18 mouse cellular contexts compared by ENCODE assay signal in genomic region chrX:121270071-121270470, GRCm38 (mm10).
DNase-seq lines count a peak whose midpoint lies in the region; ATAC-seq and TF ChIP-seq lines count a peak whose summit lies in the region.
"Had no signal": no experiment of that assay in that cellular context is flagged by ENCODE, and none has a peak within 500 bp of the region (broad histone marks: within the 10 kb centered on the region; RNA-seq: fewer than 3 reads in every experiment).

No protein-coding gene starts in this region.

- H3K9me3 ChIP-seq in hindbrain, embryonic 11.5 days (ENCODE audit: control insufficient read depth, low read length), result no peaks in the 10 kb centered on the region
- no peaks in the 10 kb centered on the region for H3K9me3 ChIP-seq in hindbrain, embryonic 16.5 days (ENCODE audit: control insufficient read depth, low read length)
- H3K9me3 ChIP-seq in midbrain, postnatal 0 days (ENCODE audit: low read length), result no peaks in the 10 kb centered on the region; the same call in 1 of the 2 replicates
- no peaks in the 10 kb centered on the region for H3K9me3 ChIP-seq in midbrain, embryonic 11.5 days (ENCODE audit: control insufficient read depth, low read length)
- H3K9me3 ChIP-seq: embryonic facial prominence, embryonic 13.5 days; heart, embryonic 15.5 days; limb, embryonic 15.5 days; lung, embryonic 15.5 days had no signal

- TF ChIP-seq CTCF in midbrain, postnatal 0 days (IDR thresholded peaks at IDR 0.05), result no peak

- no peak overlapping the region for H3K4me2 ChIP-seq in hindbrain, embryonic 11.5 days (replicated peaks; ENCODE audit: low read depth, low read length)
- H3K4me2 ChIP-seq in hindbrain, embryonic 16.5 days (ENCODE audit: low read length), result no peak overlapping the region
- H3K4me2 ChIP-seq in midbrain, postnatal 0 days (ENCODE audit: low read depth, low read length, poor library complexity, severe bottlenecking), result no peak overlapping the region
- no peak overlapping the region for H3K4me2 ChIP-seq in midbrain, embryonic 11.5 days
- H3K4me2 ChIP-seq: embryonic facial prominence, embryonic 13.5 days; heart, embryonic 15.5 days; hindbrain, embryonic 14.5 days; limb, embryonic 15.5 days; lung, embryonic 15.5 days had no signal

- no peak for ATAC-seq in hindbrain, embryonic 11.5 days (ENCODE audit: low FRiP score)
- ATAC-seq in hindbrain, embryonic 16.5 days, result no peak
- ATAC-seq in midbrain, postnatal 0 days (ENCODE audit: low FRiP score), result no peak
- ATAC-seq in midbrain, embryonic 11.5 days (ENCODE audit: low FRiP score), result no peak

- no peaks in the 10 kb centered on the region for H3K27me3 ChIP-seq in hindbrain, embryonic 11.5 days (ENCODE audit: control insufficient read depth, insufficient read depth, low read length)
- no peaks in the 10 kb centered on the region for H3K27me3 ChIP-seq in hindbrain, embryonic 16.5 days (replicated peaks; ENCODE audit: control insufficient read depth, insufficient read depth, low read length)
- H3K27me3 ChIP-seq in midbrain, postnatal 0 days (ENCODE audit: insufficient read depth, low read length), result no peaks in the 10 kb centered on the region
- H3K27me3 ChIP-seq in midbrain, embryonic 11.5 days (ENCODE audit: control insufficient read depth, insufficient read depth, low read length), result no peaks in the 10 kb centered on the region
- H3K27me3 ChIP-seq: CH12.LX; embryonic facial prominence, embryonic 13.5 days; heart, embryonic 15.5 days; limb, embryonic 15.5 days; lung, embryonic 15.5 days had no signal

- no peak overlapping the region for H3K9ac ChIP-seq in hindbrain, embryonic 11.5 days (ENCODE audit: low read depth, low read length)
- H3K9ac ChIP-seq in hindbrain, embryonic 16.5 days (ENCODE audit: low read depth, low read length), result no peak overlapping the region
- H3K9ac ChIP-seq in midbrain, postnatal 0 days (replicated peaks; ENCODE audit: low read length, poor library complexity, severe bottlenecking), result no peak overlapping the region
- no peak overlapping the region for H3K9ac ChIP-seq in midbrain, embryonic 11.5 days (ENCODE audit: low read length)
- H3K9ac ChIP-seq: embryonic facial prominence, embryonic 13.5 days; heart, embryonic 15.5 days; hindbrain, embryonic 14.5 days; limb, embryonic 15.5 days; lung, embryonic 15.5 days had no signal

- no peaks in the 10 kb centered on the region for H3K36me3 ChIP-seq in hindbrain, embryonic 11.5 days (ENCODE audit: control insufficient read depth, insufficient read depth, low read length)
- no peaks in the 10 kb centered on the region for H3K36me3 ChIP-seq in hindbrain, embryonic 16.5 days (ENCODE audit: control insufficient read depth, insufficient read depth, low read length)
- H3K36me3 ChIP-seq in midbrain, postnatal 0 days (ENCODE audit: insufficient read depth, low read length), result no peaks in the 10 kb centered on the region
- no peaks in the 10 kb centered on the region for H3K36me3 ChIP-seq in midbrain, embryonic 11.5 days (ENCODE audit: control insufficient read depth, insufficient read depth, low read length)
- H3K36me3 ChIP-seq: embryonic facial prominence, embryonic 13.5 days; heart, embryonic 15.5 days; limb, embryonic 15.5 days; lung, embryonic 15.5 days had no signal

- no peak overlapping the region for H3K27ac ChIP-seq in hindbrain, embryonic 11.5 days (ENCODE audit: low read depth, low read length)
- H3K27ac ChIP-seq in hindbrain, embryonic 16.5 days (ENCODE audit: low read depth, low read length), result no peak overlapping the region
- H3K27ac ChIP-seq in midbrain, postnatal 0 days (ENCODE audit: low read depth, low read length), result no peak overlapping the region
- no peak overlapping the region for H3K27ac ChIP-seq in midbrain, embryonic 11.5 days (ENCODE audit: low read depth, low read length)
- H3K27ac ChIP-seq: embryonic facial prominence, embryonic 13.5 days; heart, embryonic 15.5 days; hindbrain, embryonic 14.5 days; limb, embryonic 15.5 days; lung, embryonic 15.5 days; stomach, postnatal 0 days had no signal

- DNase-seq in adrenal gland, postnatal 10 days, result peak; percentile 1
- DNase-seq in adrenal gland, adult 8-10 months, result no peak
- DNase-seq in hindbrain, embryonic 11.5 days (ENCODE audit: low spot score), result peak; percentile 0
- peak; percentile 27 for DNase-seq in midbrain, postnatal 0 days (ENCODE audit: low spot score)
- DNase-seq in midbrain, embryonic 11.5 days (ENCODE audit: low spot score, missing footprints), result no peak
- no peak for DNase-seq in natural killer cell, adult 2 months (ENCODE audit: low spot score in 2 of 2)
- DNase-seq in right cerebral cortex, postnatal 10 days (ENCODE audit: low spot score in 2 of 2), result no peak
- DNase-seq: cerebellum, adult 9-10 months; kidney, adult 8-10 months; thymus, postnatal 14 days had no signal

- H3K4me3 ChIP-seq in hindbrain, embryonic 11.5 days (ENCODE audit: low read depth, low read length), result no peak overlapping the region
- no peak overlapping the region for H3K4me3 ChIP-seq in hindbrain, embryonic 16.5 days (ENCODE audit: low read length)
- no peak overlapping the region for H3K4me3 ChIP-seq in midbrain, postnatal 0 days (ENCODE audit: low read depth, low read length)
- H3K4me3 ChIP-seq in midbrain, embryonic 11.5 days (ENCODE audit: low read depth, low read length), result no peak overlapping the region
- H3K4me3 ChIP-seq: embryonic facial prominence, embryonic 13.5 days; heart, embryonic 15.5 days; limb, embryonic 15.5 days; lung, embryonic 15.5 days had no signal

- H3K4me1 ChIP-seq in hindbrain, embryonic 11.5 days (replicated peaks; ENCODE audit: control insufficient read depth, insufficient read depth, low read length), result no peaks in the 10 kb centered on the region
- no peaks in the 10 kb centered on the region for H3K4me1 ChIP-seq in hindbrain, embryonic 16.5 days (ENCODE audit: control insufficient read depth, insufficient read depth, low read depth, low read length)
- H3K4me1 ChIP-seq in midbrain, postnatal 0 days (ENCODE audit: insufficient read depth, low read length), result no peaks in the 10 kb centered on the region
- H3K4me1 ChIP-seq in midbrain, embryonic 11.5 days (ENCODE audit: control insufficient read depth, insufficient read depth, low read length), result no peaks in the 10 kb centered on the region
- H3K4me1 ChIP-seq: embryonic facial prominence, embryonic 13.5 days; heart, embryonic 15.5 days; limb, embryonic 15.5 days; lung, embryonic 15.5 days had no signal

Comparison
In these comparisons a context has a peak if more than half of its experiments do, and no peak if none do; other contexts are left out.
1. DNase-seq: peak in adrenal gland, postnatal 10 days (single experiment), hindbrain, embryonic 11.5 days (single experiment) and midbrain, postnatal 0 days (single experiment); none in adrenal gland, adult 8-10 months (single experiment), midbrain, embryonic 11.5 days (single experiment), natural killer cell, adult 2 months (0 of 2) and right cerebral cortex, postnatal 10 days (0 of 2).